In genomic region chr19:5801432-5801964, GRCm38 (mm10) we compare ENCODE assay signal across 7 mouse cellular contexts. TPM values are rescaled to one million over a fixed set of nuclear protein-coding genes. Genes with fewer than 3 reads are reported as not detected.
DNase-seq lines count a peak whose midpoint lies in the region; ATAC-seq lines count a peak whose summit lies in the region.

No protein-coding gene starts in this region.

- no peak for ATAC-seq in lung, embryonic 16.5 days (ENCODE audit: low read depth)
- ATAC-seq in embryonic facial prominence, embryonic 13.5 days (ENCODE audit: insufficient number of reproducible peaks, insufficient read depth, low FRiP score, low TSS enrichment, low read depth) = no peak
- no peak for ATAC-seq in limb, embryonic 11.5 days (ENCODE audit: insufficient number of reproducible peaks, low FRiP score, low TSS enrichment, low read depth)

- H3K9me3 ChIP-seq in lung, embryonic 16.5 days (ENCODE audit: control insufficient read depth, low read length) = no peaks in the 10 kb centered on the region
- no peaks in the 10 kb centered on the region for H3K9me3 ChIP-seq in embryonic facial prominence, embryonic 13.5 days
- H3K9me3 ChIP-seq in limb, embryonic 11.5 days (ENCODE audit: control insufficient read depth, low read length) = no peaks in the 10 kb centered on the region

- H3K4me2 ChIP-seq in lung, embryonic 16.5 days (ENCODE audit: low read depth, low read length) = peak overlapping the region; percentile 60
- H3K4me2 ChIP-seq in embryonic facial prominence, embryonic 13.5 days = peak overlapping the region; percentile 95
- H3K4me2 ChIP-seq in limb, embryonic 11.5 days (ENCODE audit: low read depth, severe bottlenecking) = peak overlapping the region; percentile 66

- peaks cover 19% of the 10 kb centered on the region for H3K36me3 ChIP-seq in lung, embryonic 16.5 days (ENCODE audit: control insufficient read depth, insufficient read depth, low read length)
- peaks cover 21% of the 10 kb centered on the region for H3K36me3 ChIP-seq in embryonic facial prominence, embryonic 13.5 days
- H3K36me3 ChIP-seq in limb, embryonic 11.5 days (ENCODE audit: control insufficient read depth, insufficient read depth, low read length) = peaks cover 9% of the 10 kb centered on the region
- peaks cover 23% of the 10 kb centered on the region for H3K36me3 ChIP-seq in splenic B cell, adult 2 months (ENCODE audit: control insufficient read depth, insufficient read depth, low read length, poor library complexity, severe bottlenecking)

- H3K4me1 ChIP-seq in lung, embryonic 16.5 days (replicated peaks; ENCODE audit: control insufficient read depth, insufficient read depth, low read length) = peaks cover 40% of the 10 kb centered on the region
- peaks cover 40% of the 10 kb centered on the region for H3K4me1 ChIP-seq in embryonic facial prominence, embryonic 13.5 days
- peaks cover 24% of the 10 kb centered on the region for H3K4me1 ChIP-seq in limb, embryonic 11.5 days (ENCODE audit: control insufficient read depth, insufficient read depth, low read length)

- peak overlapping the region; percentile 89 for H3K27ac ChIP-seq in lung, embryonic 16.5 days (ENCODE audit: low read length)
- H3K27ac ChIP-seq in embryonic facial prominence, embryonic 13.5 days = peak overlapping the region; percentile 100
- no peak overlapping the region for H3K27ac ChIP-seq in limb, embryonic 11.5 days (replicated peaks; ENCODE audit: low read depth, low read length)

- 1% methylated on average over 3 of the region's 3 CpGs for WGBS in lung, embryonic 16.5 days
- 5% methylated on average over 3 of the region's 3 CpGs for WGBS in embryonic facial prominence, embryonic 13.5 days
- 15% methylated on average over 3 of the region's 3 CpGs for WGBS in limb, embryonic 11.5 days

- peak overlapping the region; percentile 74 for H3K4me3 ChIP-seq in lung, embryonic 16.5 days (ENCODE audit: low read length)
- H3K4me3 ChIP-seq in embryonic facial prominence, embryonic 13.5 days = peak overlapping the region; percentile 91
- peak overlapping the region; percentile 63 for H3K4me3 ChIP-seq in limb, embryonic 11.5 days (ENCODE audit: low read depth, low read length)

- no peak for DNase-seq in lung, adult 18-20 months
- no peak for DNase-seq in limb, embryonic 11.5 days (ENCODE audit: low spot score)
- DNase-seq in splenic B cell, adult 2 months (ENCODE audit: low read depth, low spot score) = peak; percentile 33
- DNase-seq in adrenal gland, postnatal 14 days = no peak
- no peak for DNase-seq in adrenal gland, adult 18-20 months (ENCODE audit: low spot score in 2 of 2)

- H3K9ac ChIP-seq in lung, embryonic 16.5 days (ENCODE audit: low read length) = peak overlapping the region; percentile 94
- peak overlapping the region; percentile 99 for H3K9ac ChIP-seq in embryonic facial prominence, embryonic 13.5 days
- peak overlapping the region; percentile 80 for H3K9ac ChIP-seq in limb, embryonic 11.5 days (ENCODE audit: low read length)

- no peaks in the 10 kb centered on the region for H3K27me3 ChIP-seq in lung, embryonic 16.5 days (ENCODE audit: control insufficient read depth, insufficient read depth, low read depth, low read length)
- H3K27me3 ChIP-seq in embryonic facial prominence, embryonic 13.5 days = no peaks in the 10 kb centered on the region
- H3K27me3 ChIP-seq in limb, embryonic 11.5 days (ENCODE audit: control insufficient read depth, insufficient read depth, low read length) = no peaks in the 10 kb centered on the region
- H3K27me3 ChIP-seq in splenic B cell, adult 2 months (ENCODE audit: control insufficient read depth, insufficient read depth, low read length, poor library complexity, severe bottlenecking) = no peaks in the 10 kb centered on the region

RNA-seq across cellular contexts. Expression of gene Scyl1, which starts 30.3 kb away (rescaled TPM):
- 76.3 and 83.2 TPM in 2 replicates for polyA plus RNA-seq in lung, embryonic 16.5 days (2015; fragmentation: Nextera tagmentation; extraction: Ambion mirVana)
- polyA plus RNA-seq in embryonic facial prominence, embryonic 13.5 days (2015; fragmentation: Nextera tagmentation; extraction: Ambion mirVana) = 73.0 and 75.3 TPM in 2 replicates
- 65.8 and 66.6 TPM in 2 replicates for polyA plus RNA-seq in limb, embryonic 11.5 days (2014; fragmentation: Nextera tagmentation; extraction: Ambion mirVana)
- 87.4 and 92.1 TPM in 2 replicates for total RNA-seq in adrenal gland, postnatal 14 days (2021)
- 100 to 1,000 TPM in 1 of 2 experiments, 10 to 100 TPM in 1; 92.3 to 105 TPM for total RNA-seq in adrenal gland, adult 18-20 months (2021)
